Mouse (Mus musculus) embryonic facial prominence, embryonic 13.5 days (tissue): ENCODE results near the gene Svopl. TPM values are rescaled to one million over a fixed set of nuclear protein-coding genes. Genes with fewer than 3 reads are reported as not detected.

Source experiments
- ATAC-seq: fragments of 200-750 bp; cut with Nextera tagmentation; 2 replicates; pipeline ENCODE4 v1.8.0; 2017; ENCODE audit warnings: low read depth; ENCODE audit not compliant: insufficient number of reproducible peaks, insufficient read depth, low FRiP score, low TSS enrichment
- H3K27ac ChIP-seq: fragments of 300-500 bp; sonication (generic); 2 replicates; pipeline ENCODE4 v1.5.1; 2015; ENCODE audit warnings: moderate library complexity, mild to moderate bottlenecking, inconsistent platforms
- H3K27me3 ChIP-seq: fragments of 300-500 bp; sonication (generic); 2 replicates; pipeline ENCODE4 v1.6.1; 2015; ENCODE audit warnings: mild to moderate bottlenecking, inconsistent platforms
- H3K36me3 ChIP-seq: fragments of 300-500 bp; sonication (generic); 2 replicates; pipeline ENCODE4 v1.6.1; 2015; ENCODE audit warnings: mild to moderate bottlenecking, inconsistent platforms
- H3K4me1 ChIP-seq: fragments of 300-500 bp; sonication (generic); 2 replicates; pipeline ENCODE4 v1.6.1; 2015; ENCODE audit warnings: inconsistent platforms
- H3K4me2 ChIP-seq: fragments of 300-500 bp; sonication (generic); 2 replicates; pipeline ENCODE4 v1.6.1; 2015; ENCODE audit warnings: moderate library complexity, mild to moderate bottlenecking, inconsistent platforms
- H3K4me3 ChIP-seq: fragments of 300-500 bp; sonication (generic); 2 replicates; pipeline ENCODE4 v1.5.1; 2015; ENCODE audit warnings: mild to moderate bottlenecking, inconsistent platforms
- H3K9ac ChIP-seq: fragments of 300-500 bp; sonication (generic); 2 replicates; pipeline ENCODE4 v1.6.1; 2015; ENCODE audit warnings: mild to moderate bottlenecking, inconsistent platforms
- H3K9me3 ChIP-seq: fragments of 300-500 bp; sonication (generic); 2 replicates; pipeline ENCODE4 v1.6.1; 2016; ENCODE audit warnings: inconsistent platforms
- WGBS: fragments of 180-500 bp; shearing (Covaris S2); methylation state at CpG from one replicate; pipeline ENCODE4 v1.1.7; 2015; ENCODE audit warnings: mixed read lengths; 5-methylcytosine and 5-hydroxymethylcytosine counted together
- polyA plus RNA-seq: library from polyadenylated mRNA; unstranded; fragments of >200 nt; fragmentation: Nextera tagmentation; extraction: Ambion mirVana; gene quantifications from 2 replicates; pipeline ENCODE4 v1.2.1, GENCODE M21; 2015

The Svopl gene
- polyA plus RNA-seq, 1 experiment from 2014 or later: 4.1 TPM

- no peaks in the 10 kb centered on the region for H3K9me3 ChIP-seq
- no peak overlapping the region for H3K4me2 ChIP-seq
- H3K4me3 ChIP-seq: no peak overlapping the region
- H3K27ac ChIP-seq: no peak overlapping the region
- no peaks in the 10 kb centered on the region for H3K36me3 ChIP-seq
- no peaks in the 10 kb centered on the region for H3K27me3 ChIP-seq
- H3K9ac ChIP-seq: no peak overlapping the region
- H3K4me1 ChIP-seq: peaks cover 14% of the 10 kb centered on the region
- 70% methylated on average over 11 of the region's 11 CpGs for WGBS
- ATAC-seq: no peak
These were observed 18.8 kb upstream of the Svopl start for GRCm38 (mm10) chr6:38065501-38066122.

GRCm38 (mm10) chr6:38065122-38065500 lies 18.3 kb upstream of the Svopl start:
- Histone ChIP-seq H3K4me1 (peaks cover 14% of the 10 kb centered on the region), H3K27ac (no peak overlapping the region), H3K27me3 (no peaks in the 10 kb centered on the region), H3K9ac (no peak overlapping the region), H3K36me3 (no peaks in the 10 kb centered on the region), H3K4me3 (no peak overlapping the region), H3K9me3 (no peaks in the 10 kb centered on the region), H3K4me2 (no peak overlapping the region)
- ATAC-seq: no peak
- 67% methylated on average over 3 of the region's 3 CpGs for WGBS

- peaks cover 14% of the 10 kb centered on the region for H3K4me1 ChIP-seq
- no peak overlapping the region for H3K4me3 ChIP-seq
- H3K27ac ChIP-seq: no peak overlapping the region
- no peaks in the 10 kb centered on the region for H3K36me3 ChIP-seq
- ATAC-seq: no peak
- H3K4me2 ChIP-seq: no peak overlapping the region
- H3K9ac ChIP-seq: no peak overlapping the region
- H3K27me3 ChIP-seq: no peaks in the 10 kb centered on the region
- no peaks in the 10 kb centered on the region for H3K9me3 ChIP-seq
- 70% methylated on average over 2 of the region's 2 CpGs for WGBS
These were observed 17.8 kb upstream of the Svopl start for GRCm38 (mm10) chr6:38064621-38065020.

DNA sequence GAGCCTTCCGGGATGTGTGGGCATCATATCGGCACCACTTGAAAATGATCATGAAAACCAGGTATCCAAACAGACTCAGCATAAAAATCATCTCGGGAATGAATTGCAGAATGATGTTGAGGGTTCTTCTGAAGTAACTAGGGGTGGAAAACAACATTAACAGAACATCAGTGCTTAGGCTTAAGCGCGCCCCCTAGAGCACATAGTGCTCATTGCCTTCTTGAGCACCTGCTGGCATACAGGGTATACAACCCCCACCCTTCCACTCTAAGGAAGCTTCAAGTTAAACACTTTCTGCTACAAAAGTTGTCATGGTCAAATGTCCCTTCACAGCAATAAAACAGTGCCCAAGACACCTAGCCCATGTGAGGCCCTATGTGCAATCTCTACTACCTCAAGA lies 12.0 kb upstream of the Svopl start:
- Histone ChIP-seq H3K27me3 (no peaks in the 10 kb centered on the region), H3K9ac (no peak overlapping the region), H3K27ac (no peak overlapping the region), H3K36me3 (no peaks in the 10 kb centered on the region), H3K4me2 (no peak overlapping the region), H3K4me3 (no peak overlapping the region), H3K4me1 (peaks cover 12% of the 10 kb centered on the region), H3K9me3 (no peaks in the 10 kb centered on the region)
- WGBS: 55% methylated on average over 5 of the region's 5 CpGs
- ATAC-seq: no peak

DNA sequence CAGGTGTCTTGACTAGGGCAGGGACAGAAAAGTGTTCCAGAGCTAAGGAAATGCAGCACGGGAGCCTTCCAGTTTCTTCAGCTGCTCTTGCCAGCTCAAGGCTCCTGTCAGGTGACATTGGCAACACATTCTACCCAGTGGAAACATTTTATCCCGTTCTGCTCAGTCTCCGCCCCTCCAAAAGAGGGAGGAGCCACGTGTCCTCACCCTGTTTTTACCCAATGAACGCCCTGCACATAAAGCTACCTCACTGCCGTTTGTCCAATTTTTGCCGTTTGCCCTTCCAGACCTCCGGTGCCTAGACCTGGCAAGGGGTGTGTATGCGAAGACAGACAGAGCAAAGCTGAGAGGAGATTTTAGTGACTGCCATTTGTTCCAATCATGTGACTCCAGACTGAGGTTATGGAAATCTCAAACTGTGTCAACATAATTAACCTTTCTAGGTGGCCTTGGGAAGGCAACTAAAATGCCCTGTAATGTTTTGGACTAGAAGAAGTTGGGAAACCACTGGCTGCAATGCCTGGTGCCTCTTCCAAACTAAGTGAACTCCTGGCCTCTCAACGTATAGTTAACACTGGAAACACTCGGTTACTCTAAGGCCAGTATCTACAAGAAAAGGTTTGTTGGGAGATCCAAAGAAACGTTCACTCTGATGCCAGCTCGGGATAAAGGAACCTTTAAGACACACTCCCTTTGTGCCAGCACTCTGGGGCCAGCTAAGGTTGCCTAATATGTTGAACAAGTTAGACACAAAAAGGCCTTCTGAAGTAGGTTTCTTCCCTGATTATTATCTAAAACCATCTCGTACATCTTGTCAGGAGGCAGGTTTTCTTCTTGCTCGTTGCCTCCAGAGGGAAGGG lies 8.9 kb upstream of the Svopl start:
- no peaks in the 10 kb centered on the region for H3K36me3 ChIP-seq
- ATAC-seq: no peak
- no peak overlapping the region for H3K4me2 ChIP-seq
- H3K9ac ChIP-seq: no peak overlapping the region
- WGBS: 81% methylated on average over 15 of the region's 15 CpGs
- H3K9me3 ChIP-seq: no peaks in the 10 kb centered on the region
- peaks cover 12% of the 10 kb centered on the region for H3K4me1 ChIP-seq
- peak overlapping the region; percentile 11; the same call in 1 of the 2 replicates for H3K27ac ChIP-seq
- H3K4me3 ChIP-seq: no peak overlapping the region
- no peaks in the 10 kb centered on the region for H3K27me3 ChIP-seq

DNA sequence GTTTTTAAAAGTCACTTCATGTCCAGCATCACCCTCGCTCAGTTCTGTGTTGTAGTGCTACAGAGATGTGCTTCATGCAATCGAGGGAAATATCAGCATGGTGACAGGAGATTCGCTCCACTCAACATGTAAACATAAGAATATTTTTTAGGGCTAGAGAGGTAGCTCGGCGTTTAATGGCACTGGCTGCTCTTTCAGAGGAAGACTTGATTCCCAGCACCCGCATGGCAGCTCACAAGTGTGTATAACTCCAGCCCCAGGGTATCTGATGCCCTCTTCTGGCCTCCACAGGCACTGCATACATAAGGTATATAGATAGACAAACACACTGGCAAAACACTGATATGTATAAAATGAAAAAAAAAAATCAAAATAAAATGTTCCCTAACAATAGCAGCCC lies 2.8 kb upstream of the Svopl start:
- no peaks in the 10 kb centered on the region for H3K36me3 ChIP-seq
- no peak overlapping the region for H3K4me2 ChIP-seq
- no peak overlapping the region for H3K4me3 ChIP-seq
- no peaks in the 10 kb centered on the region for H3K27me3 ChIP-seq
- 0 out of 2 replicates have a peak, but pooled peaks cover under 1% of the 10 kb centered on the region for H3K9me3 ChIP-seq
- no peak for ATAC-seq
- H3K9ac ChIP-seq: no peak overlapping the region
- H3K4me1 ChIP-seq: peaks cover 14% of the 10 kb centered on the region
- H3K27ac ChIP-seq: no peak overlapping the region
- 97% methylated on average over 6 of the region's 6 CpGs for WGBS

DNA sequence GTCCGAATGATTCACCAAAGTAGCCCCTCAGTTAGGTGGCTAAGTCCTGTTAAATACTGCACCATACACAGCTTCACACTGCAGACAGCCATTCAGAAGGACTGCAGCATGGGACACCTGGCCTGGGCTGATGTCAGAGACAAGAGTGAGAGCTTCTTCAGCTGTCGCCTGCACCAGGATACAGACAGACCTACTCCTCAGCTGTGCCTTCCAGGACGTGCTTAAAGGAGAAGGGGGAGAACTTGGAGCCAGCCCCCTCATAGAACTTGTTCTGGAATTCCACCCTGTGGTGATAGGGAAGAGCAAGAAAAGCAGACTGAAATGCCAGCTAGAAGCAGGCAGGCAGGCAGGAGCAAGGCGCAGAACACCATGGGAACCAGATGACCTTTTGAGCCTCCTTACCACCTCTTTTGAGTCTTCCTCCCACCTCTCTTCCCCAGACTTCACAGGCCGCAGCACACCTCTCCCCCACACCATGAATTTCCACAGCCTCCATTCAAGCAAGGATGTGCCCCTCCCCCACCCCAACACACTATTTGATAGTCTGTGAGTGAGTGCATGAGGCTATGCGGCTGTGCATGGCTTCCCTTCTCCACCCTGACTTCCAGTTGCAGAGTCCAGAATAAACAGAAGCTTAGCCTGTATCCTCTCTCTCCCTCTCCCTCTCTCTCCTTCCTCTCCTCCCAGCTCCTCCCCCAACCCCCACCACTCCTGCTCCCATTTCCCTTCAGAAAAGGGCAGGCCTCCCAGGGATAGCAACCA lies 2.2 kb upstream of the Svopl start:
- 65% methylated on average over 6 of the region's 6 CpGs for WGBS
- no peak for ATAC-seq

DNA sequence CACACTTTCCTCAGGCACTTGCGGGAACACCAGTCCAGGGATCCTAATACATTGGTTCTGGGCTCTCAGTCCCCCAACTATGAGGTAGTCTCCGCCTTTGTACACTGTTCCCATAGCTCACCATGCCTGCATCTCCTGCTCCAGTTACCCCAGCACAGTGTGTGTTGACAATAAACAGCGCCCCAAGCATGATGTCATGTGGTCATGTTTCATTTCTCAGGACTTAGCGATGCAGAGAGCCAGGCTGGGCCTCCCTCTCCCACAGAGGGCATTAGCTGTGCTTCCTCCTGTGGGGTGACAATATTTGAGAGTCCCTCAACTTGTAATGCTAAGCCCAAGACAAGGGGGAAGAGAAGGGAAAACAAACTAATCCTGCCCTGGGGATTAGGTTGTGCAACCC lies 1.2 kb upstream of the Svopl start:
- Histone ChIP-seq H3K27me3 (no peaks in the 10 kb centered on the region), H3K4me2 (no peak overlapping the region), H3K4me3 (no peak overlapping the region), H3K9ac (no peak overlapping the region), H3K27ac (no peak overlapping the region), H3K36me3 (no peaks in the 10 kb centered on the region), H3K9me3 (0 out of 2 replicates have a peak, but pooled peaks cover 4% of the 10 kb centered on the region), H3K4me1 (peaks cover 11% of the 10 kb centered on the region)
- no peak for ATAC-seq
- WGBS: 71% methylated on average over 4 of the region's 4 CpGs

More for the DNA sequence above, 2.2 kb upstream of the Svopl start:
- Histone ChIP-seq H3K4me1 (peaks cover 11% of the 10 kb centered on the region), H3K4me3 (no peak overlapping the region), H3K36me3 (no peaks in the 10 kb centered on the region), H3K9ac (no peak overlapping the region), H3K4me2 (no peak overlapping the region), H3K27me3 (no peaks in the 10 kb centered on the region), H3K27ac (peak overlapping the region; percentile 49), H3K9me3 (0 out of 2 replicates have a peak, but pooled peaks cover 4% of the 10 kb centered on the region)

GRCm38 (mm10) chr6:38032801-38033566 lies 13.8 kb downstream of the Svopl start:
- Histone ChIP-seq H3K4me2 (no peak overlapping the region), H3K4me3 (no peak overlapping the region), H3K9me3 (no peaks in the 10 kb centered on the region), H3K27me3 (no peaks in the 10 kb centered on the region), H3K36me3 (no peaks in the 10 kb centered on the region), H3K9ac (no peak overlapping the region), H3K4me1 (peaks cover 19% of the 10 kb centered on the region), H3K27ac (peak overlapping the region; percentile 51; the same call in 1 of the 2 replicates)
- WGBS: 46% methylated on average over 5 of the region's 5 CpGs
- no peak for ATAC-seq

DNA sequence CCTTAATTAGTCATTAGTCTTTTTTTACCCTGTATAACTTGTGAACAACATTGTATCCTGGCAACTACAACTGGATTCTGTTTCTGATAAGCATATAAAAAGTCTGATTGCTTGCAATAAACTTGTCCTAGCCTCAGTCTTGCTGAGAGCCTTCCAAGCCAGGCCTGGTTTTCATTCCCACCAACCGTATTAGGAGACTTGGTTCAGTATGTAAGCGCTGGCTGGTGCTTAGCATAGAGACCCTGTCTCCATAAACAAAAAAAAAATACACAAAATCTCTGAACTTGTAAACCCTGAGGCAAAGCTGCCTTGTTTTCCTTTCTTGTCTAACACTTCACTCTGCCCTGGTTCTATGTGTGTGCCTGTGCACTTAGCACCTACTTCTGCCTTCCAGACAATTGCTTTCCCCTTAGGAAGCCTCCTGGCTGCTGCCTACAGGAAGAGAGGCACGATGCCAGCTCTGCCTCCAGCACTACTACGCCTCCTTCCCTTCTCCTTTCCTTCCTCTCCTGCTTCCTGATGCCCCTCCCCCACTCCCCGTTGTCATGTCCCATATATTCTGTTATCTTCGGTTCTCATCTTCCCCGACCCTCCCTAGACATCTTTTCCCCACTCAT lies 14.8 kb downstream of the Svopl start:
- ATAC-seq: no peak
- H3K9me3 ChIP-seq: no peaks in the 10 kb centered on the region
- H3K4me2 ChIP-seq: no peak overlapping the region; the same call in 1 of the 2 replicates
- no peak overlapping the region for H3K4me3 ChIP-seq
- peaks cover 22% of the 10 kb centered on the region for H3K4me1 ChIP-seq
- H3K27me3 ChIP-seq: no peaks in the 10 kb centered on the region
- WGBS: 27% methylated on average over 7 of the region's 7 CpGs
- H3K9ac ChIP-seq: no peak overlapping the region
- peak overlapping the region; percentile 51; the same call in 1 of the 2 replicates for H3K27ac ChIP-seq
- no peaks in the 10 kb centered on the region for H3K36me3 ChIP-seq

GRCm38 (mm10) chr6:38028205-38028604 lies 18.6 kb downstream of the Svopl start:
- no peak overlapping the region for H3K4me3 ChIP-seq
- H3K36me3 ChIP-seq: no peaks in the 10 kb centered on the region
- ATAC-seq: no peak
- H3K27me3 ChIP-seq: no peaks in the 10 kb centered on the region
- H3K27ac ChIP-seq: no peak overlapping the region
- H3K9me3 ChIP-seq: no peaks in the 10 kb centered on the region
- WGBS: 12% methylated on average over 2 of the region's 2 CpGs
- H3K4me2 ChIP-seq: no peak overlapping the region
- no peak overlapping the region for H3K9ac ChIP-seq
- peaks cover 24% of the 10 kb centered on the region for H3K4me1 ChIP-seq
